Mouse (Mus musculus) CD4-positive helper T cell, adult 2 months (primary cell): ENCODE measurements at regions not wholly inside any gene's neighbourhood (a gene's known extent, or its start where the extent isn't known, plus 50 kb on each side); places are given as distances from the start of the nearest gene placed in this dataset.

Source experiments
- DNase-seq: peaks from one replicate; pipeline ENCODE4 v3.0.0-alpha.2; 2012; ENCODE audit warnings: low read depth, missing footprints, low spot score

- DNase-seq: no peak
These were observed 331.3 kb upstream of the Mki67 start for GRCm38 (mm10) chr7:136047364-136047945.

GRCm38 (mm10) chr7:136048925-136049586 lies 332.9 kb upstream of the Mki67 start:
- DNase-seq: no peak

GRCm38 (mm10) chr7:136049587-136049930 lies 333.4 kb upstream of the Mki67 start:
- no peak for DNase-seq

- DNase-seq: no peak
These were observed 334.0 kb upstream of the Mki67 start for GRCm38 (mm10) chr7:136050116-136050515.

- no peak for DNase-seq
These were observed 340.8 kb upstream of the Mki67 start for GRCm38 (mm10) chr7:136056876-136057484.

- no peak for DNase-seq
These were observed 342.2 kb upstream of the Mki67 start for GRCm38 (mm10) chr7:136058319-136058718.

GRCm38 (mm10) chr7:136058751-136059681 lies 342.9 kb upstream of the Mki67 start:
- no peak for DNase-seq

- no peak for DNase-seq
These were observed 343.7 kb upstream of the Mki67 start for GRCm38 (mm10) chr7:136059896-136060295.

- DNase-seq: no peak
These were observed 344.3 kb upstream of the Mki67 start for GRCm38 (mm10) chr7:136060339-136061073.

GRCm38 (mm10) chr7:136062658-136063057 lies 346.5 kb upstream of the Mki67 start:
- no peak for DNase-seq

GRCm38 (mm10) chr7:136065038-136065678 lies 349.0 kb upstream of the Mki67 start:
- no peak for DNase-seq

GRCm38 (mm10) chr7:136065679-136066055 lies 349.5 kb upstream of the Mki67 start:
- DNase-seq: no peak

GRCm38 (mm10) chr7:136070881-136071280 lies 354.7 kb upstream of the Mki67 start:
- DNase-seq: no peak

GRCm38 (mm10) chr7:136071331-136071730 lies 355.2 kb upstream of the Mki67 start:
- no peak for DNase-seq

GRCm38 (mm10) chr7:136073265-136073799 lies 357.2 kb upstream of the Mki67 start:
- DNase-seq: no peak

- no peak for DNase-seq
These were observed 357.9 kb upstream of the Mki67 start for GRCm38 (mm10) chr7:136074043-136074442.

- DNase-seq: no peak
These were observed 365.5 kb upstream of the Mki67 start for GRCm38 (mm10) chr7:136081534-136082252.

- DNase-seq: no peak
These were observed 366.2 kb upstream of the Mki67 start for GRCm38 (mm10) chr7:136082253-136082867.

GRCm38 (mm10) chr7:136083005-136083404 lies 366.8 kb upstream of the Mki67 start:
- no peak for DNase-seq
